Mouse (Mus musculus) forebrain, embryonic 16.5 days (tissue): ENCODE measurements around the gene Ctnnbip1. TPM values are rescaled to one million over a fixed set of nuclear protein-coding genes. Genes with fewer than 3 reads are reported as not detected.
A peak's percentile ranks its signal among the peaks of the same experiment; 100 is the strongest.

ENCODE experiments used
- ATAC-seq: fragments of 200-750 bp; cut with Nextera tagmentation; 2 replicates; pipeline ENCODE4 v1.8.0; 2017; ENCODE audit warnings: mild to moderate bottlenecking, moderate library complexity
- H3K27ac ChIP-seq: fragments of 300-500 bp; sonication (generic); 2 replicates; pipeline ENCODE4 v1.5.1; 2014; ENCODE audit warnings: low read length, control low read depth
- H3K27me3 ChIP-seq: fragments of 300-500 bp; sonication (generic); replicated peaks from 2 replicates; pipeline ENCODE4 v1.6.1; 2014; ENCODE audit warnings: low read length; ENCODE audit not compliant: control insufficient read depth, insufficient read depth
- H3K36me3 ChIP-seq: fragments of 300-500 bp; sonication (generic); 2 replicates; pipeline ENCODE4 v1.6.1; 2014; ENCODE audit not compliant: control insufficient read depth, insufficient read depth
- H3K4me1 ChIP-seq: fragments of 300-500 bp; sonication (generic); replicated peaks from 2 replicates; pipeline ENCODE4 v1.6.1; 2014; ENCODE audit warnings: low read length; ENCODE audit not compliant: control insufficient read depth, insufficient read depth
- H3K4me2 ChIP-seq: fragments of 300-500 bp; sonication (generic); 2 replicates; pipeline ENCODE4 v1.6.1; 2014; ENCODE audit warnings: mild to moderate bottlenecking, low read length, control low read depth
- H3K4me3 ChIP-seq: fragments of 300-500 bp; sonication (generic); replicated peaks from 2 replicates; pipeline ENCODE4 v1.5.1; 2014; ENCODE audit warnings: mild to moderate bottlenecking, low read length, control low read depth
- H3K9ac ChIP-seq: fragments of 300-500 bp; sonication (generic); replicated peaks from 2 replicates; pipeline ENCODE4 v1.6.1; 2014; ENCODE audit warnings: low read depth, low read length, control low read depth
- H3K9me3 ChIP-seq: fragments of 300-500 bp; sonication (generic); 2 replicates; pipeline ENCODE4 v1.6.1; 2016; ENCODE audit warnings: low read length; ENCODE audit not compliant: control insufficient read depth
- WGBS: fragments of 180-500 bp; shearing (Covaris S2); extraction: QIAGEN DNeasy Blood & Tissue Kit; methylation state at CpG from one replicate; pipeline ENCODE4 v1.1.7; 2014; 5-methylcytosine and 5-hydroxymethylcytosine counted together
- polyA plus RNA-seq: library from polyadenylated mRNA; unstranded; fragments of >200 nt; fragmentation: Nextera tagmentation; extraction: Ambion mirVana; gene quantifications from 2 replicates; pipeline ENCODE4 v1.2.1, GENCODE M21; 2015

Ctnnbip1 gene
- polyA plus RNA-seq, 1 experiment from 2014 or later, result 105 TPM

GRCm38 (mm10) chr4:149563941-149564361, 45.9 kb downstream of the Ctnnbip1 start:
- ATAC-seq, result no peak
- H3K4me2 ChIP-seq, result peak overlapping the region; percentile 9; the same call in 1 of the 2 replicates
- no peak overlapping the region for H3K4me3 ChIP-seq
- peaks cover 9% of the 10 kb centered on the region; the same call in 1 of the 2 replicates for H3K36me3 ChIP-seq
- H3K9me3 ChIP-seq, result no peaks in the 10 kb centered on the region
- no peak overlapping the region for H3K9ac ChIP-seq
- 85% methylated on average over 10 of the region's 10 CpGs for WGBS
- no peaks in the 10 kb centered on the region for H3K27me3 ChIP-seq
- peak overlapping the region; percentile 89 for H3K27ac ChIP-seq
- H3K4me1 ChIP-seq, result peaks cover 27% of the 10 kb centered on the region

- H3K4me3 ChIP-seq, result no peak overlapping the region
- H3K9ac ChIP-seq, result no peak overlapping the region
Observed at GRCm38 (mm10) chr4:149564452-149565407, 46.7 kb downstream of the Ctnnbip1 start.

GRCm38 (mm10) chr4:149567432-149568026, 49.5 kb downstream of the Ctnnbip1 start:
- Histone ChIP-seq H3K4me3 (no peak overlapping the region), H3K4me1 (peaks cover 24% of the 10 kb centered on the region), H3K27ac (no peak overlapping the region), H3K9me3 (no peaks in the 10 kb centered on the region), H3K9ac (no peak overlapping the region; the same call in 1 of the 2 replicates), H3K4me2 (no peak overlapping the region), H3K36me3 (no peaks in the 10 kb centered on the region), H3K27me3 (no peaks in the 10 kb centered on the region)
- WGBS, result 13% methylated on average over 8 of the region's 8 CpGs
- ATAC-seq, result no peak

More at GRCm38 (mm10) chr4:149564452-149565407, 46.7 kb downstream of the Ctnnbip1 start:
- peak; percentile 39 for ATAC-seq
- Histone ChIP-seq H3K4me1 (peaks cover 27% of the 10 kb centered on the region), H3K9me3 (no peaks in the 10 kb centered on the region), H3K27me3 (no peaks in the 10 kb centered on the region), H3K36me3 (peaks cover 5% of the 10 kb centered on the region; the same call in 1 of the 2 replicates), H3K4me2 (peak overlapping the region; percentile 37), H3K27ac (peak overlapping the region; percentile 89)
- 46% methylated on average over 20 of the region's 20 CpGs for WGBS

- no peak for ATAC-seq
- H3K9ac ChIP-seq, result no peak overlapping the region
Observed at GRCm38 (mm10) chr4:149568622-149569021, 50.6 kb downstream of the Ctnnbip1 start.

GRCm38 (mm10) chr4:149569781-149570497, 51.9 kb downstream of the Ctnnbip1 start:
- 85% methylated on average over 6 of the region's 6 CpGs for WGBS
- Histone ChIP-seq H3K4me2 (no peak overlapping the region), H3K27ac (no peak overlapping the region), H3K27me3 (no peaks in the 10 kb centered on the region), H3K9me3 (no peaks in the 10 kb centered on the region), H3K4me1 (peaks cover 9% of the 10 kb centered on the region), H3K4me3 (no peak overlapping the region), H3K36me3 (no peaks in the 10 kb centered on the region), H3K9ac (no peak overlapping the region)
- ATAC-seq, result no peak

More at GRCm38 (mm10) chr4:149568622-149569021, 50.6 kb downstream of the Ctnnbip1 start:
- Histone ChIP-seq H3K27me3 (no peaks in the 10 kb centered on the region), H3K4me3 (no peak overlapping the region), H3K36me3 (no peaks in the 10 kb centered on the region), H3K9me3 (no peaks in the 10 kb centered on the region), H3K27ac (no peak overlapping the region), H3K4me2 (no peak overlapping the region), H3K4me1 (peaks cover 17% of the 10 kb centered on the region)
- 71% methylated on average over 6 of the region's 6 CpGs for WGBS

- WGBS, result 83% methylated on average over 4 of the region's 4 CpGs
Observed at GRCm38 (mm10) chr4:149570498-149570863, 52.4 kb downstream of the Ctnnbip1 start.

GRCm38 (mm10) chr4:149571209-149571608, 53.2 kb downstream of the Ctnnbip1 start:
- Histone ChIP-seq H3K36me3 (no peaks in the 10 kb centered on the region), H3K9ac (no peak overlapping the region), H3K4me3 (no peak overlapping the region), H3K27ac (no peak overlapping the region), H3K27me3 (no peaks in the 10 kb centered on the region), H3K4me1 (peaks cover 8% of the 10 kb centered on the region), H3K4me2 (no peak overlapping the region), H3K9me3 (no peaks in the 10 kb centered on the region)
- no peak for ATAC-seq
- 78% methylated on average over 5 of the region's 5 CpGs for WGBS

More at GRCm38 (mm10) chr4:149570498-149570863, 52.4 kb downstream of the Ctnnbip1 start:
- Histone ChIP-seq H3K27me3 (no peaks in the 10 kb centered on the region), H3K27ac (no peak overlapping the region), H3K36me3 (no peaks in the 10 kb centered on the region), H3K4me2 (no peak overlapping the region), H3K9me3 (no peaks in the 10 kb centered on the region), H3K4me1 (peaks cover 8% of the 10 kb centered on the region; the same call in 1 of the 2 replicates), H3K9ac (no peak overlapping the region), H3K4me3 (no peak overlapping the region)
- no peak for ATAC-seq

GRCm38 (mm10) chr4:149571651-149572149, 53.7 kb downstream of the Ctnnbip1 start:
- Histone ChIP-seq H3K4me2 (no peak overlapping the region), H3K4me1 (peaks cover 8% of the 10 kb centered on the region), H3K27ac (no peak overlapping the region), H3K9me3 (no peaks in the 10 kb centered on the region), H3K4me3 (no peak overlapping the region), H3K9ac (no peak overlapping the region), H3K27me3 (no peaks in the 10 kb centered on the region), H3K36me3 (no peaks in the 10 kb centered on the region)
- 45% methylated on average over 8 of the region's 8 CpGs for WGBS
- ATAC-seq, result no peak
